Mouse (Mus musculus) limb, embryonic 11.5 days (tissue): ENCODE data around the gene Ykt6. TPM values are rescaled to one million over a fixed set of nuclear protein-coding genes. Genes with fewer than 3 reads are reported as not detected.

Experiments
- ATAC-seq: fragments of 200-750 bp; cut with Nextera tagmentation; 2 replicates; pipeline ENCODE4 v1.8.0; 2017; ENCODE audit warnings: low read depth; ENCODE audit not compliant: insufficient number of reproducible peaks, low FRiP score, low TSS enrichment
- DNase-seq: peaks from one replicate; pipeline ENCODE4 v3.0.0-alpha.2; 2015; ENCODE audit warnings: low spot score
- H3K27ac ChIP-seq: fragments of 300-500 bp; sonication (generic); replicated peaks from 2 replicates; pipeline ENCODE4 v1.5.1; 2014; ENCODE audit warnings: low read depth, mild to moderate bottlenecking, low read length
- H3K27me3 ChIP-seq: fragments of 300-500 bp; sonication (generic); 2 replicates; pipeline ENCODE4 v1.6.1; 2014; ENCODE audit warnings: mild to moderate bottlenecking, low read length, mixed read lengths; ENCODE audit not compliant: control insufficient read depth, insufficient read depth
- H3K36me3 ChIP-seq: fragments of 300-500 bp; sonication (generic); 2 replicates; pipeline ENCODE4 v1.6.1; 2014; ENCODE audit warnings: mild to moderate bottlenecking, low read length, moderate library complexity, mixed read lengths; ENCODE audit not compliant: control insufficient read depth, insufficient read depth
- H3K4me1 ChIP-seq: fragments of 300-500 bp; sonication (generic); 2 replicates; pipeline ENCODE4 v1.6.1; 2014; ENCODE audit warnings: low read length, mixed read lengths; ENCODE audit not compliant: control insufficient read depth, insufficient read depth
- H3K4me2 ChIP-seq: fragments of 300-500 bp; sonication (generic); 2 replicates; pipeline ENCODE4 v1.6.1; 2014; ENCODE audit warnings: low read depth, mild to moderate bottlenecking, moderate library complexity; ENCODE audit not compliant: severe bottlenecking
- H3K4me3 ChIP-seq: fragments of 300-500 bp; sonication (generic); 2 replicates; pipeline ENCODE4 v1.5.1; 2014; ENCODE audit warnings: low read depth, low read length
- H3K9ac ChIP-seq: fragments of 300-500 bp; sonication (generic); 2 replicates; pipeline ENCODE4 v1.6.1; 2014; ENCODE audit warnings: mild to moderate bottlenecking, low read length
- H3K9me3 ChIP-seq: fragments of 300-500 bp; sonication (generic); 2 replicates; pipeline ENCODE4 v1.6.1; 2016; ENCODE audit warnings: low read length; ENCODE audit not compliant: control insufficient read depth
- WGBS: fragments of 180-500 bp; shearing (Covaris S2); extraction: QIAGEN DNeasy Blood & Tissue Kit; methylation state at CpG from one replicate; pipeline ENCODE4 v1.1.7; 2014; 5-methylcytosine and 5-hydroxymethylcytosine counted together
- polyA plus RNA-seq: library from polyadenylated mRNA; unstranded; fragments of >200 nt; fragmentation: Nextera tagmentation; extraction: Ambion mirVana; gene quantifications from 2 replicates; pipeline ENCODE4 v1.2.1, GENCODE M21; 2014

The Ykt6 gene
- polyA plus RNA-seq, 1 experiment from 2014 or later, result 29.0 TPM

DNA sequence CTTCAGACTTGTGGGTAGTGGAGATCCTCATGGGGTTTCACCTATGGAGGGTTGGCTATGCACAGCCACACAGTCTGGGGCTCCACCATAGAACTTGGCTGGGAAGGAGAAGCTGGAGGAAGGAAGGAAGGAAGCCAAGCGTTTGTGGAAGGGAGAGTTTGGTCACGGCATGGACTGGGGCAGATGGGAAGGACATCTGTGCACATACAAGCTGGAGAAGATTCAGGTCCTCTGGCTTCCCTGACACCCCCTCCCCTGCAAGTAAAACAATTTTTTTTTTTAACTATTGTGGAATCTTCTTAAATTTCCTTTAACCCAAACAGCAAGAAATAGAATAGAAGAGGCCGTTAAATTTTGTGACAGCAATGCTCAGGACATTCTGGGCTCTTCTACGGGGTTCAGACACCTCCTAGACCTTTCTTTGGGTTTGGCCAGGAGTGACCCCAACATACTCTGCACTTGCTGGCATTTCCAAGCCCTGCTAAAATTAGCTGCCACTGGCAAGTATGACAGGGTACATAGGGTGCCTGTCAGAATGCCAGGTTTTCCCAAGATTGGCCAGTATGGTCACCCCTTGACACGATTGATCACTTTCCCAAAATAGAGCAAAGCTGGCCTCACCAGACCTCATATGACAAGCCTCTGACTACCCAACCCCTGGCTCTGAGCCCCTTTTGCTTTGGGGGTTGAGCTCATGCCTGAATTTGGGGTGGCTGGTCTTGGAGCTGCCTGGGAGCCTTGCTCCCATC, 39.9 kb upstream of the Ykt6 start:
- H3K36me3 ChIP-seq, result no peaks in the 10 kb centered on the region
- 90% methylated on average over 5 of the region's 5 CpGs for WGBS
- no peaks in the 10 kb centered on the region for H3K27me3 ChIP-seq
- no peaks in the 10 kb centered on the region for H3K9me3 ChIP-seq
- no peak overlapping the region for H3K27ac ChIP-seq
- DNase-seq (no peak), ATAC-seq (no peak)
- H3K4me3 ChIP-seq, result no peak overlapping the region
- no peak overlapping the region for H3K4me2 ChIP-seq
- H3K4me1 ChIP-seq, result no peaks in the 10 kb centered on the region
- H3K9ac ChIP-seq, result no peak overlapping the region

DNA sequence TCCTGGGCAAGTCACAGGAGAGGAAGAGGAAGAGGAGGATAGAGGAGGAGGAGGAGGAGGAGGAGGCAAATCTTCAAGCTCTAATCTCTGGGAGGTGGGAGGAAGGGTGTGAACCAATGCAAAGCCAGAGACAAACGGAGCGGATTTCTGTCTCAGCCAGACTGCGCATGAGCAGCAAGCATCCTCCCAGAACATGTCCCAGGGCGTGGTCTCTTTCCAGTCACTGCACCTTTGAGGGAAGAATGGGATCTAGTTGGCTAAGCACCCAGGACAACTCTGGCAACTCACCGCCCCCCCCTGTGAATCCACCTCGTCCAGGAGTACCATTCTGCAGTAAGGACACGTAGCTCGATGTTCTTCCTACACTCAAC, 39.3 kb upstream of the Ykt6 start:
- Histone ChIP-seq H3K36me3 (no peaks in the 10 kb centered on the region), H3K4me3 (no peak overlapping the region), H3K27ac (no peak overlapping the region), H3K9ac (no peak overlapping the region), H3K4me1 (no peaks in the 10 kb centered on the region), H3K9me3 (no peaks in the 10 kb centered on the region), H3K27me3 (no peaks in the 10 kb centered on the region), H3K4me2 (no peak overlapping the region)
- no peak for ATAC-seq
- WGBS, result 78% methylated on average over 8 of the region's 8 CpGs
- no peak for DNase-seq

DNA sequence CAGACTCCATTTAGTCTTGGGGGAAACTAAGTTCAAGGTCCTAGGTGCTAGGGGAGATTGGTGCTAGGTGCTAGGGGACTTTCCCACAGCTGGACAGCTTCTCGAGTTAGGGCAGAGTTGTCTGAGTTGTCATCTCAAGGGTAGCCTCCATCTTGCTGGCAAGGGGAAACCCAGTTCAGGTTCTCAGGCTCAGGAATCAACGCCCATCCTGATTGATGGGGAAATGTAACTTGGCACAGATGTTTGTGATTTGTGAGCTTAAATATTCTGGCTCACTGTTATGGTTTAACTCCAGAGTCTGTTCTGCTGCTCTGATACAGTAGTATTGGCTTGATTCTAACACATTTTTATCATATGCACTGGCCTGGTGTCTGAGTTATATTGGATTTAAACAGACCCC, 37.4 kb upstream of the Ykt6 start:
- no peak overlapping the region for H3K27ac ChIP-seq
- no peak overlapping the region for H3K4me2 ChIP-seq
- H3K4me3 ChIP-seq, result no peak overlapping the region
- no peak for ATAC-seq
- DNase-seq, result no peak
- no peaks in the 10 kb centered on the region for H3K27me3 ChIP-seq
- H3K36me3 ChIP-seq, result no peaks in the 10 kb centered on the region
- H3K4me1 ChIP-seq, result no peaks in the 10 kb centered on the region
- no peaks in the 10 kb centered on the region for H3K9me3 ChIP-seq
- H3K9ac ChIP-seq, result no peak overlapping the region
- 67% methylated on average over 2 of the region's 2 CpGs for WGBS

DNA sequence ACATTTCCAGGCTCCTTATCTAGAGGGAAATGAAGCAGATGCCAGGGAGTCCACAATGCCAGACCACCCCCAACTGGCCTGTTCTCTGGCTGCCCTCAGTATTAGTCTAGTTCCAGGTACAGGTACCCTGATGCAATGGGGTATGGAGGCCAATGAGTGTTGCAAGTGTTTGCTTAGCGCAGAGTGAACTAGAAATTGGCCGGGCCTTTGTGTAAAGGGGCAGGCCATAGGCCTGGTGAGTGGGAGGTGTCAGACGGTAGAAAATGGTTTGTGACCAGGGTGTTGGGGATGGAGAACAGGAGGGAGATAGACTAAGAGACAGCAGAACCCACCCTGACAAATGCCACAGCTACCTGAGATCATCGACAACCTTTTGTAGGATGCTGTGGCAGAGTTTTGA, 35.9 kb upstream of the Ykt6 start:
- H3K4me2 ChIP-seq, result no peak overlapping the region

DNA sequence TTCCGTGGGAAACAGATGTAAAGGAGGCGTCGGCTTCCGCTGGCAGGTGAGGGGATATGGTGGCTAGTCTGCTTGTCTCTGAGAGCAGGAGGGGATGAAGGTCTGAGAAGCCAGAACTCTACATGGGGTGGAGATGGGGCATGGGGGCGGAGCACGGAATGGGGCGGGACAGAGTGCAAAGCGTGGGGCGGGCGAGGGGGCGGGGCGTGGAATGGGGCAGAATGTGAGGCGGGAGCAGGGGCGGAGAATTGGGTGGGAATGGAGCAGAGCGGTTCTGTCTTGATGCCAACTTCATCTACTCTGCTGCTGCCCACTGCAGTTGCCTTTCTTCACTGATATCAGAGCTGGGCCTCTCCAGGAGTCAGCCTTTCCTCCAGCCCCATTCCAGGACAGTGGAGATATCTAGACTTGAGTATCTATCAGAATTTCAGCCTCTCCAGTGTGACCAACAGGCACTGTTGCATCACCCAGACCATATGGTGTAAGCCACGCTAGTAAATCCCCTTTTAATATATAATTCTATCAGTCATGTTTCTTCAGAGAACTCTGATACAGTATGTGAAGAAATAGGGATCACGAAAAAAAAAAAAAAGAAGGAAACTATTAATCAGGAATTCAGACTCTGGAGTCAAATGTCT, 35.1 kb upstream of the Ykt6 start:
- 30% methylated on average over 17 of the region's 17 CpGs for WGBS
- no peak overlapping the region for H3K9ac ChIP-seq
- no peak overlapping the region for H3K4me2 ChIP-seq
- no peaks in the 10 kb centered on the region for H3K27me3 ChIP-seq
- H3K9me3 ChIP-seq, result no peaks in the 10 kb centered on the region
- H3K27ac ChIP-seq, result no peak overlapping the region
- no peaks in the 10 kb centered on the region for H3K4me1 ChIP-seq
- no peaks in the 10 kb centered on the region for H3K36me3 ChIP-seq
- H3K4me3 ChIP-seq, result no peak overlapping the region
- ATAC-seq (no peak), DNase-seq (no peak)

More for the DNA sequence above, 35.9 kb upstream of the Ykt6 start:
- WGBS, result 94% methylated on average over 4 of the region's 4 CpGs
- no peaks in the 10 kb centered on the region for H3K27me3 ChIP-seq
- no peak overlapping the region for H3K4me3 ChIP-seq
- H3K9ac ChIP-seq, result no peak overlapping the region
- H3K4me1 ChIP-seq, result no peaks in the 10 kb centered on the region
- H3K9me3 ChIP-seq, result no peaks in the 10 kb centered on the region
- ATAC-seq, result no peak
- H3K36me3 ChIP-seq, result no peaks in the 10 kb centered on the region
- H3K27ac ChIP-seq, result no peak overlapping the region
- DNase-seq, result no peak

DNA sequence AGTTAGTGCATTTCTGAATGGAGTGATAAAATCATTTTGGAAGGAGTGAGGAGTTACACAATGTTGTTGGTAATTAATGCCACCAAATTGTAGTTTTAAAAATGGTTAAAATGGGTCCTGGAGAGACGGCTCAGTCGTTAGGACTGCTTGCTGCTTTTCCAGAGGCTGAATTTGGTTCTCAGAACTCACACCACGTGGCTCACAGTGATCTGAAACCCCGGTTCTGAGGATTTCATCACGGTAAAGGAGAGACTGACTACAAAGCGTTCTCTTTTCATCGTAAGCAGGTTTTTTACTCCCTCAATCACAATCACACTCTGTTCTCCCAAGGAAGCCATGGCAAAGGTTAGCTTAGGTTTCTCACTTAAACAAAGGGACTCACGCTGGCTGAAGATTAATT, 30.8 kb upstream of the Ykt6 start:
- Histone ChIP-seq H3K9ac (no peak overlapping the region), H3K4me2 (no peak overlapping the region), H3K27ac (no peak overlapping the region), H3K36me3 (no peaks in the 10 kb centered on the region), H3K4me1 (no peaks in the 10 kb centered on the region), H3K27me3 (no peaks in the 10 kb centered on the region), H3K4me3 (no peak overlapping the region), H3K9me3 (no peaks in the 10 kb centered on the region)
- no peak for ATAC-seq
- 48% methylated on average over 8 of the region's 8 CpGs for WGBS
- no peak for DNase-seq

DNA sequence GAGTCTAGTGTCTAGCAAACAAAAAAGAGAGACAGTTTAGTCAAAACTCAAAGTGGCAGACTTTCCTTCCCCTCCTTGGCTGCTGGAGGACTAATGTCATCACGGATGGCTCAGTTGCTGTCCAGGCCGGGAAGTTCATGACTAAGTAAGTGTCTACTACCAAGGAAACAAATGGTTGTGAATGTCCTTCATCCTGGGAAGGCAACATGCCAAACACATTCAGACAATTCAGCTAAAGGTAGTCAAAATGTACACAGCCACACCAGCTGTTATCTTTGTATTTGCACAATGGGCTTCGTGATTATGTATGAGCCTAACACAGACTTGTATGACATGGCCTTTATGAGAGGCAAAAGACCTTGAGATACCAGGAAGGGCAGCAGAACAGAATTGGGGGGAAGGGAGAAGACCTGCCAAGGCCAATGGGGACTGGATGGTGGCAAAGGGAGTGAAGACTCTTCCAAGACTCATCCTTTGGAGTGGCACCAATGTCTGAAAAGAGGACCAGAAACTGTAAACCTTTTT, 28.7 kb upstream of the Ykt6 start:
- Histone ChIP-seq H3K4me1 (no peaks in the 10 kb centered on the region), H3K4me2 (no peak overlapping the region), H3K27ac (no peak overlapping the region), H3K9ac (no peak overlapping the region), H3K4me3 (no peak overlapping the region), H3K27me3 (no peaks in the 10 kb centered on the region), H3K9me3 (no peaks in the 10 kb centered on the region), H3K36me3 (no peaks in the 10 kb centered on the region)
- ATAC-seq (no peak), DNase-seq (no peak)
- 88% methylated on average over 3 of the region's 3 CpGs for WGBS

DNA sequence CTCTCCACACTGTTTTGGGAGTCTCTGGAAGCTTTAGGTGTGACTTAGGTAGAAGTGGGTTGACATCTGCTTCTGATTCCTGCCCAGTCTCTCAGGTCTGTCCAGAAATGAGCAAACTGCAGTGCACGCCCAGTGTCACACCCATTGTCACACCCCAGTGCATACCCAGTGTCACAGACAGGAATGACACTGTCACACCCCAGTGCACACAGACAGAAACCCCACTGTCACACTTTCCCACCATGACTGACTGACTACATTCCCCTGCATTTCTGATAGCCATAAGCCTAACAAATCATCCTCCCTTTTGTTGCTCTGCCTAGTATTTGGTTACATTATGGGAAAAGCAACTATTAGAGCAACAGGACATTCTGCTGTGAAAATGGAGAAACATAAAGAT, 24.9 kb upstream of the Ykt6 start:
- H3K27me3 ChIP-seq, result no peaks in the 10 kb centered on the region
- no peaks in the 10 kb centered on the region for H3K4me1 ChIP-seq
- no peaks in the 10 kb centered on the region for H3K36me3 ChIP-seq
- no peak overlapping the region for H3K4me2 ChIP-seq
- H3K9me3 ChIP-seq, result no peaks in the 10 kb centered on the region
- ATAC-seq (no peak), DNase-seq (no peak)
- no peak overlapping the region for H3K9ac ChIP-seq
- no peak overlapping the region for H3K4me3 ChIP-seq
- no peak overlapping the region for H3K27ac ChIP-seq
- 85% methylated on average over 1 of the region's 1 CpGs for WGBS
